Mouse (Mus musculus) thymus, adult 2 months (tissue): Measurements from ENCODE around the gene Mansc1.

Experiments
- CTCF ChIP-seq: fragments of 200-500 bp; IDR thresholded peaks from 2 replicates; pipeline ENCODE4 v1.5.1; 2012; ENCODE audit warnings: mild to moderate bottlenecking, control low read depth, low read length, moderate library complexity, borderline replicate concordance; ENCODE audit not compliant: control insufficient read depth, poor library complexity, insufficient read depth; ENCODE audit errors: extremely low read depth
- POLR2A ChIP-seq: fragments of 200-500 bp; IDR thresholded peaks from 2 replicates; pipeline ENCODE4 v1.6.1; 2012; ENCODE audit warnings: mild to moderate bottlenecking, low read length, control low read depth, moderate library complexity; ENCODE audit not compliant: control insufficient read depth, poor library complexity, insufficient read depth; ENCODE audit errors: extremely low read depth

DNA sequence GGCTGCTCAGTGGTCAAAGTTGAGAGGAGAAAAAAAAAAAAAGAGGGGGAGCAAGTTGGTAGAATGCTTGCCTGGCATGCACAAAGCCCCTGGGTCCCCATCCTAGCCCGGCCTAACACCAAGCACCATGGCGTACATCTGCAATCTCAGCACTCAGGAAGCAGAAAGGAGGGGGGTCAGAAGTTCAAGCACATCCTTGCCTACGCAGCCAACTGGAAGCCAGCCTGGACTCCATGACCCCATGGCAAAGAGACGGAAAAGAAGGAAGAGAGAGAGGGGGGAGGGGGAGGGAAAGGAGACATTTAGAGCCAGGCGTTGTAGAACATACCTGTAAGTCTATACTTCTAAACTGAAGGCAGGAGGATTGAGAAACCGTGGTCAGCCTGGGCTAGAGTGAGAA lies 25.7 kb downstream of the Mansc1 start:
- TF ChIP-seq CTCF: no peak
- no peak for TF ChIP-seq POLR2A
